Mouse (Mus musculus): ENCODE measurements around the gene Specc1l.

Gene Specc1l

GRCm38 (mm10) chr10:75211807-75212645, at the start of gene Specc1l:
Gene Specc1l, plus strand, starts transcription at chr10:75212073.
- peak; percentile 94 for DNase-seq (ENCODE audit: low read depth, low spot score)

- DNase-seq (ENCODE audit: low read depth, low spot score): no peak
Measured at GRCm38 (mm10) chr10:75165825-75166481, 45.9 kb upstream of the Specc1l start.

GRCm38 (mm10) chr10:75166601-75167000, 45.3 kb upstream of the Specc1l start:
- no peak for DNase-seq (ENCODE audit: low read depth, low spot score)

GRCm38 (mm10) chr10:75170207-75170850, 41.5 kb upstream of the Specc1l start:
- no peak for DNase-seq (ENCODE audit: low read depth, low spot score)

- no peak for DNase-seq (ENCODE audit: low read depth, low spot score)
Measured at GRCm38 (mm10) chr10:75173056-75173455, 38.8 kb upstream of the Specc1l start.

- no peak for DNase-seq (ENCODE audit: low read depth, low spot score)
Measured at GRCm38 (mm10) chr10:75173712-75174111, 38.2 kb upstream of the Specc1l start.

- DNase-seq (ENCODE audit: low read depth, low spot score): no peak
Measured at GRCm38 (mm10) chr10:75176494-75176893, 35.4 kb upstream of the Specc1l start.

- DNase-seq (ENCODE audit: low read depth, low spot score): no peak
Measured at GRCm38 (mm10) chr10:75178911-75179310, 33.0 kb upstream of the Specc1l start.

GRCm38 (mm10) chr10:75182151-75182774, 29.6 kb upstream of the Specc1l start:
- peak; percentile 5 for DNase-seq (ENCODE audit: low read depth, low spot score)

- DNase-seq (ENCODE audit: low read depth, low spot score): no peak
Measured at GRCm38 (mm10) chr10:75184826-75185225, 27.0 kb upstream of the Specc1l start.

- no peak for DNase-seq (ENCODE audit: low read depth, low spot score)
Measured at GRCm38 (mm10) chr10:75186551-75186950, 25.3 kb upstream of the Specc1l start.

GRCm38 (mm10) chr10:75187366-75188056, 24.4 kb upstream of the Specc1l start:
- no peak for DNase-seq (ENCODE audit: low read depth, low spot score)

- no peak for DNase-seq (ENCODE audit: low read depth, low spot score)
Measured at GRCm38 (mm10) chr10:75191647-75192046, 20.2 kb upstream of the Specc1l start.

GRCm38 (mm10) chr10:75197817-75198216, 14.1 kb upstream of the Specc1l start:
- DNase-seq (ENCODE audit: low read depth, low spot score): no peak

- DNase-seq (ENCODE audit: low read depth, low spot score): no peak
Measured at GRCm38 (mm10) chr10:75200733-75201132, 11.1 kb upstream of the Specc1l start.

GRCm38 (mm10) chr10:75206192-75206591, 5.7 kb upstream of the Specc1l start:
- no peak for DNase-seq (ENCODE audit: low read depth, low spot score)

GRCm38 (mm10) chr10:75210841-75211240, 1.0 kb upstream of the Specc1l start:
- DNase-seq (ENCODE audit: low read depth, low spot score): no peak

- no peak for DNase-seq (ENCODE audit: low read depth, low spot score)
Measured at GRCm38 (mm10) chr10:75212981-75213380, 1.1 kb downstream of the Specc1l start.

GRCm38 (mm10) chr10:75220722-75221121, 8.8 kb downstream of the Specc1l start:
- DNase-seq (ENCODE audit: low read depth, low spot score): no peak

GRCm38 (mm10) chr10:75221936-75222610, 10.2 kb downstream of the Specc1l start:
- DNase-seq (ENCODE audit: low read depth, low spot score): no peak

GRCm38 (mm10) chr10:75222611-75222998, 10.7 kb downstream of the Specc1l start:
- no peak for DNase-seq (ENCODE audit: low read depth, low spot score)

All from c-Kit-negative CD71-positive TER-119-positive erythroid progenitor cells, embryonic 14.5 days (primary cell).